Mouse (Mus musculus) forebrain, embryonic 16.5 days (tissue): ENCODE measurements around the gene Shisa6. TPM values are rescaled to one million over a fixed set of nuclear protein-coding genes. Genes with fewer than 3 reads are reported as not detected.
A peak's percentile ranks its signal among the peaks of the same experiment; 100 is the strongest.

Experiments
- ATAC-seq: fragments of 200-750 bp; cut with Nextera tagmentation; 2 replicates; pipeline ENCODE4 v1.8.0; 2017; ENCODE audit warnings: mild to moderate bottlenecking, moderate library complexity
- H3K27ac ChIP-seq: fragments of 300-500 bp; sonication (generic); 2 replicates; pipeline ENCODE4 v1.5.1; 2014; ENCODE audit warnings: low read length, control low read depth
- H3K27me3 ChIP-seq: fragments of 300-500 bp; sonication (generic); replicated peaks from 2 replicates; pipeline ENCODE4 v1.6.1; 2014; ENCODE audit warnings: low read length; ENCODE audit not compliant: control insufficient read depth, insufficient read depth
- H3K36me3 ChIP-seq: fragments of 300-500 bp; sonication (generic); 2 replicates; pipeline ENCODE4 v1.6.1; 2014; ENCODE audit not compliant: control insufficient read depth, insufficient read depth
- H3K4me1 ChIP-seq: fragments of 300-500 bp; sonication (generic); replicated peaks from 2 replicates; pipeline ENCODE4 v1.6.1; 2014; ENCODE audit warnings: low read length; ENCODE audit not compliant: control insufficient read depth, insufficient read depth
- H3K4me2 ChIP-seq: fragments of 300-500 bp; sonication (generic); 2 replicates; pipeline ENCODE4 v1.6.1; 2014; ENCODE audit warnings: mild to moderate bottlenecking, low read length, control low read depth
- H3K4me3 ChIP-seq: fragments of 300-500 bp; sonication (generic); replicated peaks from 2 replicates; pipeline ENCODE4 v1.5.1; 2014; ENCODE audit warnings: mild to moderate bottlenecking, low read length, control low read depth
- H3K9ac ChIP-seq: fragments of 300-500 bp; sonication (generic); replicated peaks from 2 replicates; pipeline ENCODE4 v1.6.1; 2014; ENCODE audit warnings: low read depth, low read length, control low read depth
- H3K9me3 ChIP-seq: fragments of 300-500 bp; sonication (generic); 2 replicates; pipeline ENCODE4 v1.6.1; 2016; ENCODE audit warnings: low read length; ENCODE audit not compliant: control insufficient read depth
- WGBS: fragments of 180-500 bp; shearing (Covaris S2); extraction: QIAGEN DNeasy Blood & Tissue Kit; methylation state at CpG from one replicate; pipeline ENCODE4 v1.1.7; 2014; 5-methylcytosine and 5-hydroxymethylcytosine counted together
- polyA plus RNA-seq: library from polyadenylated mRNA; unstranded; fragments of >200 nt; fragmentation: Nextera tagmentation; extraction: Ambion mirVana; gene quantifications from 2 replicates; pipeline ENCODE4 v1.2.1, GENCODE M21; 2015

Shisa6 gene
- polyA plus RNA-seq, 1 experiment from 2014 or later: 1.7 TPM

- H3K4me2 ChIP-seq: no peak overlapping the region
Measured at GRCm38 (mm10) chr11:66534291-66534690, 8.5 kb upstream of the Shisa6 start.

DNA sequence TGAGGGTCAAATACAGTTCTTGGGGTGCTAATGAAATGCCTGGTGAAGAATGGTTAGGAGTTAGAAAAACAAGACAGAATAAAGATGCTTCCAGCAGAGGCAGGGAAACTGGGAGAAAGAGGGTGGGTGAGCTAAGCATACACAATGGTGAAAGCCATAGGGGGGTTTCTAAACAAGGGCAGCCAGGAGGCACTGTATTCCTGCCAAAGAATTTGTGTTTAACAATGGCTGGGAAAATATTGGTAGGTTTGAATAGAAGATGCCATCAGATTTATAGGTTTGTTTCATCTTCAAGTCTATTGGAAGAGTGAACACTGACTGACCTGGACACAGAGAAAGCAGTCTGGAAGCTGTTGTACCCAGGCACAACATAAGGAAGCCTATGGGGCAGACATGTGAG is 2.4 kb upstream of the Shisa6 start:
- H3K27me3 ChIP-seq: peaks cover 28% of the 10 kb centered on the region
- no peaks in the 10 kb centered on the region for H3K9me3 ChIP-seq
- H3K9ac ChIP-seq: no peak overlapping the region
- no peak overlapping the region for H3K27ac ChIP-seq
- H3K36me3 ChIP-seq: no peaks in the 10 kb centered on the region
- H3K4me2 ChIP-seq: peak overlapping the region; percentile 14; the same call in 1 of the 2 replicates
- H3K4me3 ChIP-seq: no peak overlapping the region
- no peak for ATAC-seq
- H3K4me1 ChIP-seq: peaks cover 30% of the 10 kb centered on the region

More at GRCm38 (mm10) chr11:66534291-66534690, 8.5 kb upstream of the Shisa6 start:
- 40% methylated on average over 4 of the region's 4 CpGs for WGBS
- Histone ChIP-seq H3K27me3 (no peaks in the 10 kb centered on the region), H3K36me3 (no peaks in the 10 kb centered on the region), H3K4me1 (no peaks in the 10 kb centered on the region), H3K27ac (no peak overlapping the region), H3K9me3 (no peaks in the 10 kb centered on the region), H3K4me3 (no peak overlapping the region), H3K9ac (no peak overlapping the region)
- no peak for ATAC-seq

DNA sequence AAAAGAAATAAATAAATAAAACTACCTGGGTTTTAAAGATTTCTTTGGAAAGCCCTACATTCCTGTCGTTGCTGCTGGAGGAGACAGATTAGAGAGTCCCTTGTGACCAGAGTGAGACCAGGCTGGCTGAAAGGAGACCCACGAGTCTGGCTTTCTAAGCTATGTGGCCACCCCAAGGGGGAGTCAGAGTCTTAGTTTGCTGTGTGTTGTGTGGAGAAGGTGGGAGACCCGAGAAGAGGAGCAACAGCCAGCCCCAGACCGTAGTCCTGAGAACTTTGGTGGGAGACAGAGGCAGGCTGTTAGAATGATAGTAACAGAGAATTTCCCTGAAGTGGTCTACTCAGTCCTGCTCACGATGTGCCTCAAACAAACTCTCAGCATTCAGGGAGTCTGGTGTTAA is 1.6 kb upstream of the Shisa6 start:
- Histone ChIP-seq H3K27ac (no peak overlapping the region), H3K27me3 (peaks cover 28% of the 10 kb centered on the region), H3K9me3 (no peaks in the 10 kb centered on the region), H3K36me3 (no peaks in the 10 kb centered on the region), H3K9ac (no peak overlapping the region), H3K4me1 (peaks cover 35% of the 10 kb centered on the region), H3K4me3 (no peak overlapping the region), H3K4me2 (peak overlapping the region; percentile 14)
- no peak for ATAC-seq
- under 1% methylated on average over 5 of the region's 5 CpGs for WGBS

DNA sequence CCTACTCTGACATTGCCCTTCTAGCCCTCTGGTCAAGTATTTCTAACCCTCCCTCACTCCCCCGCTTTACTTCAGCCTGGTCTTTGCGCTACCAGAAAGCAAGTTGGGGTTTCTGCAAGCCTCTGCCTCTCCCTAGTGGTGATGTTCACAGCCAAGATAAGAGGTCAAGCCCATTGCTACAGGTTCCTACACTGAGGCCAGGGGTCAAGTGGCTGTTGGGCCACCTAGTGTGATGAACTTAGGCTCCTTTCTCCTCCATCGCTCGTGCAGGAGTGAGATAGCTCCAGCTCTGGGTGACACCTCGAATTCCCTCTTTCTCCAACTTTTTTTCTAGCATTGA is 1.2 kb upstream of the Shisa6 start:
- no peaks in the 10 kb centered on the region for H3K36me3 ChIP-seq
- H3K4me2 ChIP-seq: peak overlapping the region; percentile 91
- peak overlapping the region; percentile 71 for H3K4me3 ChIP-seq
- no peaks in the 10 kb centered on the region for H3K9me3 ChIP-seq
- 3% methylated on average over 5 of the region's 5 CpGs for WGBS
- H3K9ac ChIP-seq: peak overlapping the region; percentile 76; the same call in 1 of the 2 replicates
- peaks cover 28% of the 10 kb centered on the region for H3K27me3 ChIP-seq
- H3K4me1 ChIP-seq: peaks cover 37% of the 10 kb centered on the region
- peak; percentile 18 for ATAC-seq
- no peak overlapping the region for H3K27ac ChIP-seq

- H3K4me2 ChIP-seq: peak overlapping the region; percentile 91
- peaks cover 28% of the 10 kb centered on the region for H3K27me3 ChIP-seq
- peak overlapping the region; percentile 71 for H3K4me3 ChIP-seq
- under 1% methylated on average over 90 of the region's 126 CpGs for WGBS
- peak overlapping the region; percentile 76 for H3K9ac ChIP-seq
- H3K36me3 ChIP-seq: no peaks in the 10 kb centered on the region
- peak; percentile 92 for ATAC-seq
- peak overlapping the region; percentile 61 for H3K27ac ChIP-seq
- H3K4me1 ChIP-seq: peaks cover 37% of the 10 kb centered on the region
- H3K9me3 ChIP-seq: no peaks in the 10 kb centered on the region
Measured at GRCm38 (mm10) chr11:66526046-66526980, 549 bp upstream of the Shisa6 start.

GRCm38 (mm10) chr11:66524251-66524650 is 1.5 kb downstream of the Shisa6 start:
- H3K9ac ChIP-seq: no peak overlapping the region
- H3K27ac ChIP-seq: no peak overlapping the region
- WGBS: 45% methylated on average over 4 of the region's 4 CpGs
- no peaks in the 10 kb centered on the region for H3K36me3 ChIP-seq
- H3K4me1 ChIP-seq: peaks cover 37% of the 10 kb centered on the region
- peak overlapping the region; percentile 22 for H3K4me3 ChIP-seq
- no peaks in the 10 kb centered on the region for H3K9me3 ChIP-seq
- peak overlapping the region; percentile 91 for H3K4me2 ChIP-seq
- peaks cover 28% of the 10 kb centered on the region for H3K27me3 ChIP-seq
- no peak for ATAC-seq

- H3K27ac ChIP-seq: no peak overlapping the region
- ATAC-seq: no peak
- H3K4me3 ChIP-seq: no peak overlapping the region
- H3K4me1 ChIP-seq: peaks cover 30% of the 10 kb centered on the region
- no peaks in the 10 kb centered on the region for H3K36me3 ChIP-seq
- peaks cover 19% of the 10 kb centered on the region for H3K27me3 ChIP-seq
- no peaks in the 10 kb centered on the region for H3K9me3 ChIP-seq
- 59% methylated on average over 4 of the region's 4 CpGs for WGBS
- H3K9ac ChIP-seq: no peak overlapping the region
- H3K4me2 ChIP-seq: peak overlapping the region; percentile 9; the same call in 1 of the 2 replicates
Measured at GRCm38 (mm10) chr11:66522376-66522775, 3.4 kb downstream of the Shisa6 start.

DNA sequence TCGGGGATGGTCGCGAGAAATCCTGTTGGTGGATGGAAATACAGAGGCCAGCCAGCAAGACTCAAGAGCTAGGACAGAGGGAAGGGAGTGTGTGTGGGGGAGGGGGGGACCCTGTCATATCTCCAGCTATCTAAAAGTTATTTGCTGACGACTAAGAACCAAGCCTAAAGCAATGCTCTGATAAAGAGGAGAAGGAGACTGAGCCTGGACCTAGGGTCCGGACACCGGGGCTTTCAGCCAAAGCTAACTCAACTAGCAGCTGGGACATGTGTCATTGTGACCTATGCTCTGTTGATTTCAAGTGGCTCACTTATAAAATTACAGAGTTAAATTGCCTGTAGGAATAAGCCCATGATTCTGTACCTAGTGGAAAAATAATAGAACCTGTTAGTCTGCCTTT is 6.4 kb downstream of the Shisa6 start:
- ATAC-seq: no peak
- Histone ChIP-seq H3K27me3 (peaks cover 8% of the 10 kb centered on the region; the same call in 1 of the 2 replicates), H3K9ac (no peak overlapping the region), H3K4me2 (no peak overlapping the region), H3K36me3 (no peaks in the 10 kb centered on the region), H3K27ac (no peak overlapping the region), H3K4me3 (no peak overlapping the region), H3K9me3 (no peaks in the 10 kb centered on the region), H3K4me1 (peaks cover 13% of the 10 kb centered on the region)
- WGBS: 84% methylated on average over 6 of the region's 6 CpGs

GRCm38 (mm10) chr11:66514346-66514745 is 11.4 kb downstream of the Shisa6 start:
- 90% methylated on average over 5 of the region's 5 CpGs for WGBS
- H3K36me3 ChIP-seq: no peaks in the 10 kb centered on the region
- H3K9me3 ChIP-seq: no peaks in the 10 kb centered on the region
- no peak for ATAC-seq
- no peaks in the 10 kb centered on the region for H3K4me1 ChIP-seq
- no peak overlapping the region for H3K4me2 ChIP-seq
- no peaks in the 10 kb centered on the region for H3K27me3 ChIP-seq
- H3K4me3 ChIP-seq: no peak overlapping the region
- no peak overlapping the region for H3K9ac ChIP-seq
- no peak overlapping the region for H3K27ac ChIP-seq
